ENCODE assay signal across 8 mouse cellular contexts in genomic region chr2:27699574-27699973, GRCm38 (mm10). TPM values are rescaled to one million over a fixed set of nuclear protein-coding genes. Genes with fewer than 3 reads are reported as not detected.
DNase-seq lines count a peak whose midpoint lies in the region; ATAC-seq and TF ChIP-seq lines count a peak whose summit lies in the region.

No protein-coding gene starts in this region.

- H3K27ac ChIP-seq in bone marrow macrophage, adult 2 months (ENCODE audit: insufficient read depth, low read depth, low read length): peak overlapping the region; percentile 26
- H3K27ac ChIP-seq in embryonic facial prominence, embryonic 12.5 days: peak overlapping the region; percentile 78
- peak overlapping the region; percentile 36; the same call in 1 of the 2 replicates for H3K27ac ChIP-seq in midbrain, embryonic 11.5 days (ENCODE audit: low read depth, low read length)
- H3K27ac ChIP-seq in small intestine, adult 2 months (ENCODE audit: insufficient read depth, low read depth, low read length): 0 out of 2 replicates have a peak overlapping the region, but pooled peaks have one; percentile 18

- WGBS in embryonic facial prominence, embryonic 12.5 days: 15% methylated on average over 7 of the region's 7 CpGs
- 7% methylated on average over 7 of the region's 7 CpGs for WGBS in midbrain, embryonic 11.5 days
- 49% methylated on average over 7 of the region's 7 CpGs for WGBS in small intestine, adult 2 months

- 0 out of 2 replicates have a peak, but pooled peaks have one; percentile 30 for ATAC-seq in embryonic facial prominence, embryonic 12.5 days (ENCODE audit: insufficient number of reproducible peaks, insufficient read depth, low FRiP score, low TSS enrichment)
- ATAC-seq in midbrain, embryonic 11.5 days (ENCODE audit: low FRiP score): 0 out of 2 replicates have a peak, but pooled peaks have one; percentile 45

- intact Hi-C loops in left cerebral cortex, postnatal 36 days (cut with DNase I): no loop called here

- no peak overlapping the region for H3K4me3 ChIP-seq in bone marrow macrophage, adult 2 months (ENCODE audit: insufficient read depth, low read length)
- H3K4me3 ChIP-seq in embryonic facial prominence, embryonic 12.5 days: no peak overlapping the region
- no peak overlapping the region for H3K4me3 ChIP-seq in midbrain, embryonic 11.5 days (ENCODE audit: low read depth, low read length)
- H3K4me3 ChIP-seq in small intestine, adult 2 months (ENCODE audit: low read depth, low read length): no peak overlapping the region

- no peak overlapping the region; the same call in 1 of the 2 replicates for H3K9ac ChIP-seq in embryonic facial prominence, embryonic 12.5 days
- H3K9ac ChIP-seq in midbrain, embryonic 11.5 days (ENCODE audit: low read length): peak overlapping the region; percentile 17; the same call in 1 of the 2 replicates

- no peak for TF ChIP-seq POLR2A in bone marrow macrophage, adult 2 months (IDR thresholded peaks at IDR 0.05; ENCODE audit: borderline replicate concordance, low read depth, low read length)
- TF ChIP-seq POLR2A in small intestine, adult 2 months (IDR thresholded peaks at IDR 0.05; ENCODE audit: low read depth, low read length): no peak

- H3K4me2 ChIP-seq in embryonic facial prominence, embryonic 12.5 days (replicated peaks): 0 out of 2 replicates have a peak overlapping the region, but pooled peaks have one; percentile 12
- H3K4me2 ChIP-seq in midbrain, embryonic 11.5 days: 0 out of 2 replicates have a peak overlapping the region, but pooled peaks have one; percentile 1

- peak; percentile 91 to 95 for DNase-seq in heart, adult 18-20 months
- peak; percentile 87 for DNase-seq in kidney, adult 11 months
- peak; percentile 60 to 63 for DNase-seq in left cerebral cortex, postnatal 36 days (ENCODE audit: low spot score in 2 of 2)
- peak; percentile 91 for DNase-seq in midbrain, embryonic 11.5 days (ENCODE audit: low spot score, missing footprints)
- DNase-seq in thymus, postnatal 25 days: no peak

- no peaks in the 10 kb centered on the region for H3K27me3 ChIP-seq in embryonic facial prominence, embryonic 12.5 days
- no peaks in the 10 kb centered on the region for H3K27me3 ChIP-seq in midbrain, embryonic 11.5 days (ENCODE audit: control insufficient read depth, insufficient read depth, low read length)
- H3K27me3 ChIP-seq in small intestine, adult 2 months (ENCODE audit: control insufficient read depth, insufficient read depth, low read length): no peaks in the 10 kb centered on the region

- no peaks in the 10 kb centered on the region for H3K36me3 ChIP-seq in embryonic facial prominence, embryonic 12.5 days
- no peaks in the 10 kb centered on the region for H3K36me3 ChIP-seq in midbrain, embryonic 11.5 days (ENCODE audit: control insufficient read depth, insufficient read depth, low read length)
- no peaks in the 10 kb centered on the region for H3K36me3 ChIP-seq in small intestine, adult 2 months (ENCODE audit: control insufficient read depth, insufficient read depth, low read length)

- no peaks in the 10 kb centered on the region for H3K9me3 ChIP-seq in embryonic facial prominence, embryonic 12.5 days
- H3K9me3 ChIP-seq in midbrain, embryonic 11.5 days (ENCODE audit: control insufficient read depth, low read length): no peaks in the 10 kb centered on the region

- peaks cover 75% of the 10 kb centered on the region for H3K4me1 ChIP-seq in bone marrow macrophage, adult 2 months (ENCODE audit: control insufficient read depth, insufficient read depth, low read length)
- H3K4me1 ChIP-seq in embryonic facial prominence, embryonic 12.5 days: peaks cover 65% of the 10 kb centered on the region
- peaks cover 39% of the 10 kb centered on the region for H3K4me1 ChIP-seq in midbrain, embryonic 11.5 days (ENCODE audit: control insufficient read depth, insufficient read depth, low read length)
- H3K4me1 ChIP-seq in small intestine, adult 2 months (ENCODE audit: control insufficient read depth, insufficient read depth, insufficient read length, low read length): peaks cover 53% of the 10 kb centered on the region

- TF ChIP-seq CTCF in bone marrow macrophage, adult 2 months (IDR thresholded peaks at IDR 0.05; ENCODE audit: low read depth, low read length): 0 out of 2 replicates have a peak, but pooled peaks have one; percentile 35
- TF ChIP-seq CTCF in small intestine, adult 2 months (IDR thresholded peaks at IDR 0.05; ENCODE audit: extremely low read depth, insufficient read length, insufficient replicate concordance, low read depth, low read length): no peak

RNA-seq across cellular contexts. Expression of gene Rxra, which starts 23.3 kb away (rescaled TPM):
- polyA plus RNA-seq in bone marrow macrophage, adult 2 months (2012; ENCODE audit: insufficient read depth, insufficient read length, missing spikeins): 35.8 and 39.7 TPM in 2 replicates
- polyA plus RNA-seq in embryonic facial prominence, embryonic 12.5 days (2016; fragmentation: Nextera tagmentation; extraction: Ambion mirVana): 14.7 and 15.9 TPM in 2 replicates
- total RNA-seq in heart, adult 18-20 months (2021): 10 to 100 TPM; 51.3 to 52.4 TPM
- total RNA-seq in left cerebral cortex, postnatal 36 days (2021): 10 to 100 TPM; 19.7 to 25.6 TPM
- 6.7 and 6.9 TPM in 2 replicates for polyA plus RNA-seq in midbrain, embryonic 11.5 days (2014; fragmentation: Nextera tagmentation; extraction: Ambion mirVana)
- 48.7 and 110 TPM in 2 replicates for polyA plus RNA-seq in small intestine, adult 2 months (2012; rRNA removed)

Comparison
In these comparisons a context has a peak if more than half of its experiments do, and no peak if none do; other contexts are left out.
1. H3K27ac ChIP-seq: peak in every context shown above with its lines; median percentile 78 in embryonic facial prominence, embryonic 12.5 days; 36 in midbrain, embryonic 11.5 days; 26 in bone marrow macrophage, adult 2 months; 18 in small intestine, adult 2 months.